Mouse (Mus musculus) small intestine, adult 2 months (tissue): Measurements from ENCODE around the gene Il9r. TPM values are rescaled to one million over a fixed set of nuclear protein-coding genes. Genes with fewer than 3 reads are reported as not detected.
A peak's percentile ranks its signal among the peaks of the same experiment; 100 is the strongest.

Experiments used
- H3K27ac ChIP-seq: fragments of 200-500 bp; 2 replicates; pipeline ENCODE4 v1.5.1; 2012; ENCODE audit warnings: low read depth, low read length, control low read depth, inconsistent platforms; ENCODE audit not compliant: insufficient read depth
- H3K27me3 ChIP-seq: fragments of 200-500 bp; 2 replicates; pipeline ENCODE4 v1.6.1; 2012; ENCODE audit warnings: mild to moderate bottlenecking, moderate library complexity, low read length, inconsistent platforms; ENCODE audit not compliant: control insufficient read depth, insufficient read depth
- H3K36me3 ChIP-seq: fragments of 200-500 bp; 2 replicates; pipeline ENCODE4 v1.6.1; 2012; ENCODE audit warnings: mild to moderate bottlenecking, low read length, control low read depth, inconsistent platforms; ENCODE audit not compliant: control insufficient read depth, insufficient read depth
- H3K4me1 ChIP-seq: fragments of 200-500 bp; 2 replicates; pipeline ENCODE4 v1.6.1; 2012; ENCODE audit warnings: low read length, inconsistent platforms, mixed read lengths; ENCODE audit not compliant: control insufficient read depth, insufficient read depth, insufficient read length
- H3K4me3 ChIP-seq: fragments of 200-500 bp; 2 replicates; pipeline ENCODE4 v1.5.1; 2012; ENCODE audit warnings: low read depth, mild to moderate bottlenecking, control low read depth, inconsistent platforms, low read length, moderate library complexity
- CTCF ChIP-seq: fragments of 200-500 bp; IDR thresholded peaks from 2 replicates; pipeline ENCODE4 v1.5.1; 2012; ENCODE audit warnings: low read depth, mild to moderate bottlenecking, control low read depth, inconsistent platforms, low read length, moderate library complexity, mixed read lengths; ENCODE audit not compliant: insufficient replicate concordance, insufficient read length; ENCODE audit errors: extremely low read depth
- POLR2A ChIP-seq: fragments of 200-500 bp; IDR thresholded peaks from 2 replicates; pipeline ENCODE4 v1.6.1; 2012; ENCODE audit warnings: low read depth, mild to moderate bottlenecking, control low read depth, inconsistent platforms, low read length, moderate library complexity
- WGBS: fragments of 180-500 bp; shearing (Covaris S2); methylation state at CpG from one replicate; pipeline ENCODE4 v1.1.7; 2018; 5-methylcytosine and 5-hydroxymethylcytosine counted together
- polyA plus RNA-seq: library from polyadenylated mRNA; depleted of rRNA; stranded (reverse); fragments of >200 nt; gene quantifications from 2 replicates; pipeline ENCODE4 v1.2.3, GENCODE M21; 2012

Il9r gene
- polyA plus RNA-seq, 1 experiment = 1.4 TPM

- H3K4me1 ChIP-seq = peaks cover 3% of the 10 kb centered on the region; the same call in 1 of the 2 replicates
- WGBS = 47% methylated on average over 3 of the region's 3 CpGs
- H3K4me3 ChIP-seq = no peak overlapping the region
- H3K36me3 ChIP-seq = peaks cover 19% of the 10 kb centered on the region
- TF ChIP-seq POLR2A (no peak), CTCF (no peak)
- no peak overlapping the region for H3K27ac ChIP-seq
- H3K27me3 ChIP-seq = no peaks in the 10 kb centered on the region
Observed at GRCm38 (mm10) chr11:32242209-32242608, 42.1 kb upstream of the Il9r start.

GRCm38 (mm10) chr11:32241391-32241790 lies 41.3 kb upstream of the Il9r start:
- Histone ChIP-seq H3K4me3 (no peak overlapping the region), H3K27me3 (no peaks in the 10 kb centered on the region), H3K4me1 (peaks cover 3% of the 10 kb centered on the region; the same call in 1 of the 2 replicates), H3K27ac (peak overlapping the region; percentile 15; the same call in 1 of the 2 replicates), H3K36me3 (peaks cover 19% of the 10 kb centered on the region)
- no peak for TF ChIP-seq CTCF
- no peak for TF ChIP-seq POLR2A

- 56% methylated on average over 5 of the region's 5 CpGs for WGBS
- no peak overlapping the region for H3K4me3 ChIP-seq
Observed at GRCm38 (mm10) chr11:32238093-32238860, 38.2 kb upstream of the Il9r start.

GRCm38 (mm10) chr11:32237411-32237795 lies 37.3 kb upstream of the Il9r start:
- Histone ChIP-seq H3K4me3 (no peak overlapping the region), H3K36me3 (peaks cover 22% of the 10 kb centered on the region), H3K27me3 (no peaks in the 10 kb centered on the region), H3K4me1 (peaks cover 3% of the 10 kb centered on the region; the same call in 1 of the 2 replicates), H3K27ac (no peak overlapping the region)
- no peak for TF ChIP-seq CTCF
- TF ChIP-seq POLR2A = no peak
- 93% methylated on average over 3 of the region's 3 CpGs for WGBS

More at GRCm38 (mm10) chr11:32238093-32238860, 38.2 kb upstream of the Il9r start:
- no peaks in the 10 kb centered on the region for H3K27me3 ChIP-seq
- no peak overlapping the region for H3K27ac ChIP-seq
- H3K4me1 ChIP-seq = peaks cover 3% of the 10 kb centered on the region; the same call in 1 of the 2 replicates
- peaks cover 17% of the 10 kb centered on the region for H3K36me3 ChIP-seq
- TF ChIP-seq POLR2A (no peak), CTCF (peak; percentile 93)

GRCm38 (mm10) chr11:32236712-32237410 lies 36.8 kb upstream of the Il9r start:
- TF ChIP-seq CTCF = peak; percentile 72
- TF ChIP-seq POLR2A = no peak
- Histone ChIP-seq H3K4me1 (peaks cover 3% of the 10 kb centered on the region; the same call in 1 of the 2 replicates), H3K36me3 (peaks cover 25% of the 10 kb centered on the region), H3K27ac (no peak overlapping the region), H3K27me3 (no peaks in the 10 kb centered on the region), H3K4me3 (no peak overlapping the region)
- 70% methylated on average over 9 of the region's 9 CpGs for WGBS

GRCm38 (mm10) chr11:32236132-32236531 lies 36.1 kb upstream of the Il9r start:
- Histone ChIP-seq H3K4me3 (no peak overlapping the region), H3K27me3 (no peaks in the 10 kb centered on the region), H3K36me3 (peaks cover 32% of the 10 kb centered on the region), H3K4me1 (no peaks in the 10 kb centered on the region), H3K27ac (no peak overlapping the region)
- TF ChIP-seq CTCF = no peak
- WGBS = 58% methylated on average over 2 of the region's 2 CpGs

- WGBS = 11% methylated on average over 3 of the region's 3 CpGs
Observed at GRCm38 (mm10) chr11:32235646-32236045, 35.6 kb upstream of the Il9r start.

More at GRCm38 (mm10) chr11:32235646-32236045, 35.6 kb upstream of the Il9r start:
- TF ChIP-seq POLR2A (no peak), CTCF (no peak)
- Histone ChIP-seq H3K27ac (no peak overlapping the region), H3K36me3 (peaks cover 34% of the 10 kb centered on the region), H3K4me3 (no peak overlapping the region), H3K4me1 (no peaks in the 10 kb centered on the region), H3K27me3 (no peaks in the 10 kb centered on the region)
